Mouse (Mus musculus) kidney, postnatal 4 days (tissue): ENCODE measurements around the gene Wdr4.
"Not testable (repeated sequence)": the region's sequence is repeated elsewhere in the genome, so short reads cannot be mapped to it uniquely, and the experiment has no call there.

ENCODE experiments used
- DNase-seq, 2 experiments: peaks; one replicate each; pipeline ENCODE4 v3.0.0; 2021; ENCODE audit warnings: mixed read lengths in 2 of 2

Wdr4 gene

GRCm38 (mm10) chr17:31535358-31535757, 15.6 kb upstream of the Wdr4 start:
- peak in 1 of 2 experiments; percentile 45 for DNase-seq

- DNase-seq: not testable (repeated sequence)
These were observed 12.6 kb upstream of the Wdr4 start for GRCm38 (mm10) chr17:31532331-31532730.

GRCm38 (mm10) chr17:31531441-31532158, 11.8 kb upstream of the Wdr4 start:
- no peak for DNase-seq

GRCm38 (mm10) chr17:31529314-31529713, 9.5 kb upstream of the Wdr4 start:
- DNase-seq: peak; percentile 77 to 83

GRCm38 (mm10) chr17:31525816-31526215, 6.0 kb upstream of the Wdr4 start:
- no peak for DNase-seq

- no peak for DNase-seq
These were observed 5.3 kb upstream of the Wdr4 start for GRCm38 (mm10) chr17:31525114-31525513.

GRCm38 (mm10) chr17:31521948-31522347, 2.2 kb upstream of the Wdr4 start:
- no peak for DNase-seq

- peak; percentile 65 to 76 for DNase-seq
These were observed 1.1 kb upstream of the Wdr4 start for GRCm38 (mm10) chr17:31520895-31521294.

- DNase-seq: no peak
These were observed 335 bp downstream of the Wdr4 start for GRCm38 (mm10) chr17:31519344-31519945.

- no peak for DNase-seq
These were observed 5.1 kb downstream of the Wdr4 start for GRCm38 (mm10) chr17:31514696-31515095.

GRCm38 (mm10) chr17:31512593-31512992, 7.2 kb downstream of the Wdr4 start:
- DNase-seq: no peak

- DNase-seq: peak; percentile 90 to 93
These were observed 7.8 kb downstream of the Wdr4 start for GRCm38 (mm10) chr17:31511792-31512495.

GRCm38 (mm10) chr17:31510944-31511343, 8.8 kb downstream of the Wdr4 start:
- no peak for DNase-seq

GRCm38 (mm10) chr17:31506282-31506681, 13.5 kb downstream of the Wdr4 start:
- peak; percentile 32 to 59 for DNase-seq

- peak; percentile 55 to 74 for DNase-seq
These were observed 14.8 kb downstream of the Wdr4 start for GRCm38 (mm10) chr17:31505013-31505412.

- no peak for DNase-seq
These were observed 15.8 kb downstream of the Wdr4 start for GRCm38 (mm10) chr17:31503936-31504335.

GRCm38 (mm10) chr17:31503337-31503736, 16.4 kb downstream of the Wdr4 start:
- DNase-seq: no peak

GRCm38 (mm10) chr17:31502261-31502927, 17.4 kb downstream of the Wdr4 start:
- DNase-seq: peak in 1 of 2 experiments; percentile 21

GRCm38 (mm10) chr17:31500908-31501307, 18.9 kb downstream of the Wdr4 start:
- no peak for DNase-seq

- DNase-seq: no peak
These were observed 19.4 kb downstream of the Wdr4 start for GRCm38 (mm10) chr17:31500416-31500815.

GRCm38 (mm10) chr17:31499725-31500124, 20.1 kb downstream of the Wdr4 start:
- no peak for DNase-seq

GRCm38 (mm10) chr17:31497726-31498125, 22.1 kb downstream of the Wdr4 start:
- DNase-seq: no peak

GRCm38 (mm10) chr17:31494989-31495388, 24.8 kb downstream of the Wdr4 start:
- no peak for DNase-seq
